Mouse (Mus musculus): ENCODE measurements around the gene Mrpl11. TPM values are rescaled to one million over a fixed set of nuclear protein-coding genes. Genes with fewer than 3 reads are reported as not detected.

The Mrpl11 gene
- polyA plus RNA-seq (2014; fragmentation: Illumina TruSeq; extraction: RNeasy Lipid Tissue Mini Kit (QIAGEN cat#74804); ENCODE audit: low read depth, low replicate concordance) = 22.6 TPM

DNA sequence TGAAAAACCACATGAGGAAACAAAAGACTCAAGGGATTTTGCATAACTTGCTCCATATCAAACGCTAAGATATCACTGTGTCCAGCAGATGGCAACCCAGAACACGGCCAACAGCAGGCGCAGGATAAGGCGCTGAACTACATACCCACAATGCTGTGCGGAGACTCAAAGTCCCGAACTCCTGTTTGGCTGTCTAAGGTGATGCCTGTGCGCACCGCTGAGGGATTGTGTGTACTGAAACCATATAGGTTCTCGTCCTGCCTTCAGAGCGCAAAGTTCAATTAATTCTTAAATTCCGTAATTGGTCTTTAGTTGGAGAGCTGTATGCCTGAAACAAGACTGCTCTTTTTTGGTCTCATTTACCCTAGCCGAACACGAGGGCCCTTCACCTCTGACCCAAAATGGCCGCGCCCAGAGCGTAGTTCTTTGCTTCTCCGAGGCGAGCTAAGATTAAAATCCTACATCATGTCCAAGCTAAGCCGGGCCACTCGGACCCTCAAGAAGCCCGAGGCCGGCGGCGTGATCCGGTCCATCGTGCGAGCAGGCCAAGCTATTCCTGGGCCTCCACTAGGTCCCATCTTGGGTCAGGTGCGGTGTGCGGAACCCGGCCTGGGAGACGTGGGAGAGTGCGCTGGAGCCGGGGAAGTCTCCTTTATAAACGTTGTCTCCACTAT, at the start of gene Mrpl11:
Gene Mrpl11 (plus strand): TSS at position 220 of the 674 bp plus-strand sequence.

DNA sequence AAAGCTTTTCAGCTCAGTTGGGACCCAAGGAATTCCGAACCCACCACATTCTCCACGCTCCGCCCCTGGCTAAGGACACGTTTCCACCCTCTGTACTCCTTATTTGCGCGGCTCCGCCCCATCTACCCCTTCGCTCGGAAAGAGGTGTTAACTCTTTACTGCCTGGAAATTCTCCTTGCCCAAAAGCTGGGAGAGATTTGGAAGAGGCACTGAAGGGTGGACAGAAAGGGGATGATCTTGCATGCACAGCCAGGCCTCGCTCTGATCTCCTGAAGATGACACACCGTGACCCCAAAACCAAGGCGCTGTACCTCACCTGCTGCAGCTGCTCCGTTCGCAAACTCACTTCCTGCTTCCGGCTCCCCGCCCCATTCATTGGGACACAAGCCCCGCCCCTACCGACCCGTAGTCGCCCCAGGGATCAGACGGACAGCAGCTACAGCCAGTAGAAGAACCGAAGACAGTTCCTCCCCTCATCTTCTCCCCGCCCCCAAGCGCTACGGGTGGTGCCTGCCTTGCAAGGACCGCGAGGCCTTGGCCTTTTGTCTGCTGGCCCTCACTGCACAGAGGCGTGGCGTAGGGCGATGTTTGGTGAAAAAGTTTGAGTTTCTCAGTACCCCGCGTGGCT, 33.9 kb upstream of the Mrpl11 start, which contains the start of gene Dpp3:
Gene Dpp3 (minus strand): TSS at position 384 of the 628 bp plus-strand sequence.

GRCm38 (mm10) chr19:4942551-4943252, 19.2 kb upstream of the Mrpl11 start, which contains the start of gene Peli3:
TSS of gene Peli3 (minus strand) at chr19:4943127.

DNA sequence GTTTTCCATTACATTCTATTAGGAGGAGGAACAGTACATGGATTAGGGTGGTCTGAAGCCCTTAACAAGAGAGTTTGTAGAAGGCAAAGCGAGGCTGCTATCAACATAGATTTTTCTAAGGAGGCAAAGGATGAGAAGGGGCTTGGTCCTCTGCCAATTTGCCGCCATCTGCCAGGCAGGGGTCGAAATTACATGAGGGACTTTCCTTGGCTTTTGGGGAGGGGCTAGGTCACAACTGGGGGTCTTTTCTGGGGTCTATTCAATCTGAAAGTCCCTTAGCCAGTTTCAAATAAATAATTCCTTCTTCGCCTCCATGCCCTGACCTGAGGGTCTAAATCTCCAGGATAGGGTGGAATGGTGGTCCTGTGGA, 28.3 kb downstream of the Mrpl11 start, which contains the start of gene Npas4:
Gene Npas4 (minus strand): TSS at position 61 of the 370 bp plus-strand sequence.

Other genes starting within 250 kb of the Mrpl11 start
- gene Rbm4b, start 205.7 kb upstream of the Mrpl11 start, polyA plus RNA-seq (2014; fragmentation: Illumina TruSeq; extraction: RNeasy Lipid Tissue Mini Kit (QIAGEN cat#74804); ENCODE audit: low read depth, low replicate concordance) = 11.6 TPM
- 5.6 TPM for gene Rbm4, start 168.2 kb upstream of the Mrpl11 start, polyA plus RNA-seq (2014; fragmentation: Illumina TruSeq; extraction: RNeasy Lipid Tissue Mini Kit (QIAGEN cat#74804); ENCODE audit: low read depth, low replicate concordance)
- gene Gm21992, start 150.5 kb upstream of the Mrpl11 start, polyA plus RNA-seq (2014; fragmentation: Illumina TruSeq; extraction: RNeasy Lipid Tissue Mini Kit (QIAGEN cat#74804); ENCODE audit: low read depth, low replicate concordance) = 14.7 TPM
- 1.9 TPM for gene Rbm14, start 150.5 kb upstream of the Mrpl11 start, polyA plus RNA-seq (2014; fragmentation: Illumina TruSeq; extraction: RNeasy Lipid Tissue Mini Kit (QIAGEN cat#74804); ENCODE audit: low read depth, low replicate concordance)
- 17.2 TPM for gene Ccs, start 122.8 kb upstream of the Mrpl11 start, polyA plus RNA-seq (2014; fragmentation: Illumina TruSeq; extraction: RNeasy Lipid Tissue Mini Kit (QIAGEN cat#74804); ENCODE audit: low read depth, low replicate concordance)
- gene Ccdc87, start 122.8 kb upstream of the Mrpl11 start, polyA plus RNA-seq (2014; fragmentation: Illumina TruSeq; extraction: RNeasy Lipid Tissue Mini Kit (QIAGEN cat#74804); ENCODE audit: low read depth, low replicate concordance) = not detected
- gene Ctsf, start 107.0 kb upstream of the Mrpl11 start, polyA plus RNA-seq (2014; fragmentation: Illumina TruSeq; extraction: RNeasy Lipid Tissue Mini Kit (QIAGEN cat#74804); ENCODE audit: low read depth, low replicate concordance) = 13.0 TPM
- gene Actn3, start 84.2 kb upstream of the Mrpl11 start, polyA plus RNA-seq (2014; fragmentation: Illumina TruSeq; extraction: RNeasy Lipid Tissue Mini Kit (QIAGEN cat#74804); ENCODE audit: low read depth, low replicate concordance) = not detected
- gene Zdhhc24, start 83.5 kb upstream of the Mrpl11 start, polyA plus RNA-seq (2014; fragmentation: Illumina TruSeq; extraction: RNeasy Lipid Tissue Mini Kit (QIAGEN cat#74804); ENCODE audit: low read depth, low replicate concordance) = 3.2 TPM
- 0.45 TPM for gene Bbs1, start 55.5 kb upstream of the Mrpl11 start, polyA plus RNA-seq (2014; fragmentation: Illumina TruSeq; extraction: RNeasy Lipid Tissue Mini Kit (QIAGEN cat#74804); ENCODE audit: low read depth, low replicate concordance)
- 4.6 TPM for gene Dpp3, start 33.9 kb upstream of the Mrpl11 start, polyA plus RNA-seq (2014; fragmentation: Illumina TruSeq; extraction: RNeasy Lipid Tissue Mini Kit (QIAGEN cat#74804); ENCODE audit: low read depth, low replicate concordance)
- gene Peli3, start 19.0 kb upstream of the Mrpl11 start, polyA plus RNA-seq (2014; fragmentation: Illumina TruSeq; extraction: RNeasy Lipid Tissue Mini Kit (QIAGEN cat#74804); ENCODE audit: low read depth, low replicate concordance) = 0.42 TPM
- gene Npas4, start 28.2 kb downstream of the Mrpl11 start, polyA plus RNA-seq (2014; fragmentation: Illumina TruSeq; extraction: RNeasy Lipid Tissue Mini Kit (QIAGEN cat#74804); ENCODE audit: low read depth, low replicate concordance) = not detected
- not detected for gene Slc29a2, start 61.7 kb downstream of the Mrpl11 start, polyA plus RNA-seq (2014; fragmentation: Illumina TruSeq; extraction: RNeasy Lipid Tissue Mini Kit (QIAGEN cat#74804); ENCODE audit: low read depth, low replicate concordance)
- 9.5 TPM for gene B4gat1, start 76.7 kb downstream of the Mrpl11 start, polyA plus RNA-seq (2014; fragmentation: Illumina TruSeq; extraction: RNeasy Lipid Tissue Mini Kit (QIAGEN cat#74804); ENCODE audit: low read depth, low replicate concordance)
- gene AC124502.3, start 76.7 kb downstream of the Mrpl11 start, polyA plus RNA-seq (2014; fragmentation: Illumina TruSeq; extraction: RNeasy Lipid Tissue Mini Kit (QIAGEN cat#74804); ENCODE audit: low read depth, low replicate concordance) = 0.69 TPM
- gene Brms1, start 79.2 kb downstream of the Mrpl11 start, polyA plus RNA-seq (2014; fragmentation: Illumina TruSeq; extraction: RNeasy Lipid Tissue Mini Kit (QIAGEN cat#74804); ENCODE audit: low read depth, low replicate concordance) = 1.6 TPM
- gene Rin1, start 88.3 kb downstream of the Mrpl11 start, polyA plus RNA-seq (2014; fragmentation: Illumina TruSeq; extraction: RNeasy Lipid Tissue Mini Kit (QIAGEN cat#74804); ENCODE audit: low read depth, low replicate concordance) = not detected
- not detected for gene Cd248, start 105.9 kb downstream of the Mrpl11 start, polyA plus RNA-seq (2014; fragmentation: Illumina TruSeq; extraction: RNeasy Lipid Tissue Mini Kit (QIAGEN cat#74804); ENCODE audit: low read depth, low replicate concordance)
- not detected for gene Tmem151a, start 123.4 kb downstream of the Mrpl11 start, polyA plus RNA-seq (2014; fragmentation: Illumina TruSeq; extraction: RNeasy Lipid Tissue Mini Kit (QIAGEN cat#74804); ENCODE audit: low read depth, low replicate concordance)
- gene Yif1a, start 126.4 kb downstream of the Mrpl11 start, polyA plus RNA-seq (2014; fragmentation: Illumina TruSeq; extraction: RNeasy Lipid Tissue Mini Kit (QIAGEN cat#74804); ENCODE audit: low read depth, low replicate concordance) = 27.7 TPM
- not detected for gene Cnih2, start 136.4 kb downstream of the Mrpl11 start, polyA plus RNA-seq (2014; fragmentation: Illumina TruSeq; extraction: RNeasy Lipid Tissue Mini Kit (QIAGEN cat#74804); ENCODE audit: low read depth, low replicate concordance)
- gene Rab1b, start 144.9 kb downstream of the Mrpl11 start, polyA plus RNA-seq (2014; fragmentation: Illumina TruSeq; extraction: RNeasy Lipid Tissue Mini Kit (QIAGEN cat#74804); ENCODE audit: low read depth, low replicate concordance) = 7.5 TPM
- 0.93 TPM for gene Klc2, start 156.4 kb downstream of the Mrpl11 start, polyA plus RNA-seq (2014; fragmentation: Illumina TruSeq; extraction: RNeasy Lipid Tissue Mini Kit (QIAGEN cat#74804); ENCODE audit: low read depth, low replicate concordance)

Measured in liver, adult 10 weeks (tissue).